Comparison of ENCODE assay signal across 9 mouse cellular contexts in the genomic region with DNA sequence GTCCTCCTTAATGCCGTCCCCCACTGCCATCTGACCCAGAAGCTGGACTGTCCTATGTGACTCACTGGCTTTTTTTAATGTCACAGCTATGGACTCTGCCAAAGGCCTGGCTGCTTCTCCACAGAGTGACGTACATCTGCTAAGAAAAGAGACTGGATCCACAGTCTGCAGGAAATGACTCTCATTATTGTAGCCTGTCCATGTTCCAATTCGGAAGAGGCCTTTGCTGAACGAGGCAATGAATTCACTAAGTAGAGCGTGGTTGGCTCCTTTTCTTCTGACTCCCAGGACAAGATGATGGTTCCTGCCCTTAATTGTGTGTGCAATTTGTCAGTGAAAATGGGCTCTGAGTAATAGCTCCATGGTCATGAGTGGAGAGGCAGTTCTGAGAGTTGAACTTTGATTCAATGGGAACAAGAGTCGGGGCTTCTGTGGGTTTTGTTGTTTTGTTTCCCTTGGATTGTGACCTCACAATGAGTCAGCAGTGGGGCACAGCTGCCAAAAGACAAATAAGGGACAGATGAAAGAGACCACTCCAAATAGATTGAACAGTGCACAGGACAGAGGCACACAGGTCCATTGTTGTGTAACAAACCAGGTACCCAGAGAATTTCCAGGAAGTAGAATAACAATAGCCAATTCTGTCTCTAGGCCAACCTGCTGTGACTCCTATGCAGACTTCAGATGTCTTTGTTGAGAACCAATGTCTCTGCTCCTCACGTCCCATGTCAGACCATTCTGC.
A peak's percentile ranks its signal among the peaks of the same experiment; 100 is the strongest.
DNase-seq lines count a peak whose midpoint lies in the region; ATAC-seq and TF ChIP-seq lines count a peak whose summit lies in the region.
"Had no signal": no experiment of that assay in that cellular context is flagged by ENCODE, and none has a peak within 500 bp of the region (broad histone marks: within the 10 kb centered on the region; RNA-seq: fewer than 3 reads in every experiment).

No protein-coding gene starts in this region.

- no peaks in the 10 kb centered on the region for H3K36me3 ChIP-seq in kidney, postnatal 0 days (ENCODE audit: insufficient read depth, low read length)

- intact Hi-C loops in left cerebral cortex, postnatal 4 days (cut with DNase I), result no loop called here

- H3K27ac ChIP-seq in kidney, postnatal 0 days, result no peak overlapping the region
- H3K27ac ChIP-seq: macrophage had no signal

- no peak overlapping the region for H3K4me2 ChIP-seq in kidney, postnatal 0 days (ENCODE audit: low read length)

- 69% methylated on average over 7 of the region's 7 CpGs for WGBS in kidney, postnatal 0 days

- no peaks in the 10 kb centered on the region for H3K9me3 ChIP-seq in kidney, postnatal 0 days (replicated peaks; ENCODE audit: low read length)

- no peak overlapping the region for H3K9ac ChIP-seq in kidney, postnatal 0 days (ENCODE audit: low read depth, low read length)

- no peaks in the 10 kb centered on the region for H3K4me1 ChIP-seq in kidney, postnatal 0 days (replicated peaks; ENCODE audit: insufficient read depth, low read length)

- H3K4me3 ChIP-seq in kidney, postnatal 0 days (replicated peaks; ENCODE audit: low read depth, low read length), result no peak overlapping the region

- H3K27me3 ChIP-seq in kidney, postnatal 0 days (ENCODE audit: insufficient read depth, low read length), result no peaks in the 10 kb centered on the region

- ATAC-seq in kidney, postnatal 0 days (replicated peaks; ENCODE audit: low FRiP score, low read depth), result no peak; the same call in 1 of the 2 replicates

- TF ChIP-seq CTCF in kidney, postnatal 0 days (IDR thresholded peaks at IDR 0.05; ENCODE audit: low read depth), result no peak

- peak; percentile 48 to 81 for DNase-seq in adrenal gland, adult (ENCODE audit: inconsistent age in 2 of 2, low spot score in 1 of 2)
- DNase-seq in adrenal gland, postnatal 4 days (ENCODE audit: low spot score in 2 of 2), result no peak
- peak; percentile 85 for DNase-seq in ZHBTc4 (ENCODE audit: low read depth, low spot score)
- DNase-seq in gastrocnemius, adult 8-10 months (ENCODE audit: low spot score in 2 of 2), result peak; percentile 57 to 73
- peak; percentile 40 for DNase-seq in kidney, postnatal 0 days (ENCODE audit: low spot score)
- no peak for DNase-seq in layer of hippocampus, adult 18-20 months (ENCODE audit: low spot score in 2 of 2)
- DNase-seq in left cerebral cortex, postnatal 4 days, result no peak
- no peak for DNase-seq in embryo, embryonic 11 days

Comparison
In these comparisons a context has a peak if more than half of its experiments do, and no peak if none do; other contexts are left out.
1. DNase-seq: peak in adrenal gland, adult (2 of 2), ZHBTc4 (single experiment), gastrocnemius, adult 8-10 months (2 of 2) and kidney, postnatal 0 days (single experiment); none in adrenal gland, postnatal 4 days (0 of 2), layer of hippocampus, adult 18-20 months (0 of 2), left cerebral cortex, postnatal 4 days (single experiment) and embryo, embryonic 11 days (single experiment).